Mouse (Mus musculus) kidney, postnatal 36 days (tissue): Measurements from ENCODE around the gene Msh5.
A peak's percentile ranks its signal among the peaks of the same experiment; 100 is the strongest.
"Not testable (repeated sequence)": the region's sequence is repeated elsewhere in the genome, so short reads cannot be mapped to it uniquely, and the experiment has no call there.

Source experiments
- DNase-seq, 2 experiments: peaks; one replicate each; pipeline ENCODE4 v3.0.0; 2021 to 2022; ENCODE audit warnings: mixed read lengths in 2 of 2

The Msh5 gene

DNA sequence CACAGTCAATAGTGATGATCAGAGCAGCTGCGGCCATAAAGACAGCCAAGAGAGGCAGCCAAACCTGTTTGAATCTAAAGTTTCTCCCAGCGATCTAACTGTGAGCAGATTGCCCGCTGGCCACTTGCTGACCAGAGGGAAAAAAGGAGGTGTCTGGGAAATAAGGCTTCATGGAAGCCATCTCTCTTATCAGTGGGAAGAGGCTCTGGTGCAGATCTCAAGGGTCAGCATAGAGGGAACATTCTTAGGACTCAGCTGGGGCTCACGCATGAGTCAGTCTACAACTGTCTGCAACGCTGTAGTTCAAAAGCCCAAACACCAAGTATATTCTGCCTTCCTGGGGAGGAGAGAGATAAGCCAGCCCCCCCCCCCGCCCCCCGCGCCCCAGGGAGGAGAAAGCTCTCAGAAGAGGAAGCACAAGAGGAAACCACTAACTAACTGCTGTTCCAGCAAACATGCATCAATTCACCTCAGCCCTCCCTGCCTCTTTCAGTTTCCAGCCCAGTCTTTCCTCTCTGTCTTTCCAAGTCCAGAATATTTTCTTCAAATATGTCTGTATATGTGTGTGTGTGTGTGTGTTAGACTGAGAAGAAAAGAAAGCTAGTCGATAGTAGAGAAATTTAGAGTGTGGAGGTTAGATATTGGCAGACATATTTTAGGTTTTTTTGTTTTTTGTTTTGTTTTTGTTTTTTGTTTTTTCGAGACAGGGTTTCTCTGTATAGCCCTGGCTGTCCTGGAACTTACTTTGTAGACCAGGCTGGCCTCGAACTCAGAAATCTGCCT lies 1.8 kb upstream of the Msh5 start:
- DNase-seq: peak; percentile 33 to 42

DNA sequence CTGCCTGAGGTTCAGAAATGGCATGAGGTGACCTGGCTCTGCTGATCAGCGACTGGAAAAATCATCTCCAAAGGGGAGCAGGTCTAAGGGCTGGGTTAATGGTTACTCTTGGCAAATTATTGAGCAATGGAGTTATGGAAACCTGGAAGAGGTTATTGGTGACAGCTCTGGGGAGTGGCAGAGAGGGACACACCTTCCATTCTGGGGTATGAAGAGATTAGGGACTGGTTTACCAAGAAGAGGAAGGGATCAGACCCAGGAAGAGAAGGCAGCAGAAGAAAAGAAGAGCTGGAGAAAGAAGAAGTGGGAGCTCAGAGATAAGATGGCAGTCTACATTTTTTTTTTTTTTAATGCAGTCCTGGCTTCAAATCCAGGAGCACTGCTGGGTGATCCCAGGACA lies 1.1 kb upstream of the Msh5 start:
- peak; percentile 67 to 89 for DNase-seq

DNA sequence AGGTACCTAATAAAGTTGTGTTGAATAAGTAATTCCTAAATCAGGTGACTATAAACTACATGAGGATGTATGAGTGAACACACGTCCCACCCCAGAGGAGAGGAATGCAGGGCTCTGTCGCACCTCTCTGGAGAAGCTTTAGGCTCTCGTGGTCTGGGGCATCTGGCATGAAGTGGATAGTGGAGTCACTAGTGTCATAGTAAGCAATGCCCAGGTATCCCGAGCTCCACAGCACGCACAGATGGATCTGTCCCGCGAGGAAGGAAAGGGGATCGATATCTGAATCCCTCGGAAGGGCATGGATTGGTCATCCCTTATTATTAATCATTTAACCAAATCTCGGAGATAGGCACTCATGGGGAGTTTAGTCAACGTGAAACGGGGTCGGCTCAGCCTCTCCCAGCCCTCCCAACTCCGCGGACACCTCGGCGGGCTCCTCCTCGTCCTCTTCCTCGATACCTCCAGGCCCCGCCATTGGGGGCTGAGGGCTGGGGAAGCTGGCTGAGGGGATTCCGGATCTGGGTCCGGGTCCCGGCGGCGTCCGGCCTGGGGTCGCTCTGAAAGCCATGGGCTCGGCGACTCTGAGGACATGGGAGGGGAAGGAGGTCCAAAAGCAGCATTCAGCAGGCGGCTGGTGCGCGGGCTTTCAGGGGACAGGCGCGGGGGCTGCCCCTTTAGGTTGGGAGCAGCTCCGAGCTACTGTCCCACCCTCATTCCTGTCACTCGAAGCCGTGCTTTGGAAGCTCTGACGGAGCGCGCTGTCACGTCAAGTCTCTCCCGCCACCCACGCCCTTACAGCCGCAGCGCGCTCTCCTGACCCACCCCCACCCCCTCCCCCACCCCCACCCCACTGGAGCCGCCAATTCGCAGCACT lies 501 bp downstream of the Msh5 start:
- DNase-seq: no peak

DNA sequence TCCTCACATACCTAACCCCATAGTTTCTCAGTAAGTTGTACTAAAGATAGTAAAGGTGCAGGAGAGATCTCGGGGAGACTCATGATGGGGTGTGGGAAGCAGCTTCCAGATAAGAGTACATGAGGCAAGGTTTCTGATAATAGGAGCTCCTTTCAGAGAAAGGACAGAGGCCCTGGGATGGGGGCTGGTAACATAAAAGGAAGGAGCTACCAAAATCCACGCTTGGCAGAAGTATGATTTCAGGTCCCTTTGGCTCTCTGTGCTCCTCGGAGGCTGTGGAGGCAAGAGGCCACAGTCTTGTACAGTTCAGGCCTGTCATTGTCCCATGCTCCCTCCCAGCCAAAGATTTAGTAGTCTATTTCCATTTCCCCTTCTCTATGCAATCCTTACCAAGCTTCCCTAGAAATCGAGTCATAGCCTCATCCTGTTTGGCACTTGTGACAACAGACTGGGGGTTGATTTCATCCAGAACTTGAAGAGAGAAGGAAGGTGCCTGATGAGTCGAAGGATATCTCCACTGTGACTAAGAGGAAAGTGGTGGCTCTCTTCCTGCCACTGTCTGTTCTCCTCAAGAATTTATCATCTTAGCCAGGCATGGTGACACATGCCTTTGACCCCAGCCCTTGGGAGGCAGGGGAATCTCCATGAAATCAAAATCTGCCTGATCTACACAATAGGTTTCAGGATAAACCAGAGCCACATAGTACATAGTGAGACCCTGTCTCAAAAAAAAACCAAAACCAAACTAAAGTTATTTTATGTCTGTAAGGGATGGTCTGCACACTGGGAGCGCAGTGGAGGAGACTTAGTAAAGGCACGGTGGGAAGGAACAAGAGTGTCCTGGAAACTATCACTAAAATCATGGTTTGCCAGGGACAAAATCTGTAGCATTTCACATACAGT lies 1.4 kb downstream of the Msh5 start:
- no peak for DNase-seq

DNA sequence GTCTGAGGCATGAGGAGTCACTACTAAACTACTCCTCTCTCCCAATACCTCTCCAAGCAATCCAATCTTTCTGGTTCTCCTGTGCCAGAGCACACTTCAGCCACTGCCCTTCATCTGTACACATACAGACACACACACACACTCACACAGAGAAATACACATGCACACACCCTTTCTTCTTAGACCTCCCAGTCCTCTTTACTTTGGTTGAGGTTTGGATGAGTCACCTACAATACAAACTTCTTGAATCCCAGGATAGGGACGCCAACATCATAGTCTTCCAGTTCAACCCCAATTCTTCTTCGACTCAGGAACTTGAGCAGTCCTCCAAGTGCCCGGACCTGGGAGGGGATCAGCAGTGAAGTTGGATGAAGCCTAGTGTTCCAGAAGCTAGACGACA lies 2.8 kb downstream of the Msh5 start:
- DNase-seq: no peak

DNA sequence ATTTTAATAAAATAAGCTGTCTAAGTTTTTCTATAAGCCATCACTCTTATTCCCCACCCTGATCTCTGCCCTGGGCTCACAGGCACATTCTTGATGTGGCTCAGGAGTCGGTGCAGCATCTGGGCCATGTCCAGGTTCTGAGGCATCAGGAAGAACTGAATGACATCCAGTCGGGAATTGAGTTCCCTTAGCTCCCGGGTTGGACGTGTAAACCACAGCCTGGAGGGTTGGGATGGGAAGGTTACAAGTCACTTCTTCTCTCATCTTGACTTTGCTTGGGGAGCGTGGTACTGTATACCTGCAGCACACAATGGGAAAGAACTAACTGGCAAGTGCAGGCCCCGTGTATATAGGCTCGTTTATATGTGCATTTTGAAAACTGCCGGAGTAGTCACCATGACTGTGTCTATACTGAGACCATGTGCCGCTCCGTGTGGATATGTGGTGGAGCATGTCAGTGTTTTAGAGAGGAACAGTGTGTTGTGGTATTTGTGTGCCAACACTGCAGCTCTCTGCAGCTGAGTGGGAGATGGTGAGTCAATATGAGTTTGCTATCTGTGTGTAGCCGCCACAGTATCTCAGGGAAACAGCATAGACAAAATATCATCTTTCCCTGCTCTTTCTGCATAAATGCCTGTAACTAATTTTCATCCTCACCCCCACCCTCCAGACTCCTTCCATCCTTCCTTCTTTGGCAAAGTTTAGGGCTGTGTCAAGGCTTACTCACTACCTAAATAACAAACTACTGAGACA lies 7.2 kb downstream of the Msh5 start:
- DNase-seq: no peak

DNA sequence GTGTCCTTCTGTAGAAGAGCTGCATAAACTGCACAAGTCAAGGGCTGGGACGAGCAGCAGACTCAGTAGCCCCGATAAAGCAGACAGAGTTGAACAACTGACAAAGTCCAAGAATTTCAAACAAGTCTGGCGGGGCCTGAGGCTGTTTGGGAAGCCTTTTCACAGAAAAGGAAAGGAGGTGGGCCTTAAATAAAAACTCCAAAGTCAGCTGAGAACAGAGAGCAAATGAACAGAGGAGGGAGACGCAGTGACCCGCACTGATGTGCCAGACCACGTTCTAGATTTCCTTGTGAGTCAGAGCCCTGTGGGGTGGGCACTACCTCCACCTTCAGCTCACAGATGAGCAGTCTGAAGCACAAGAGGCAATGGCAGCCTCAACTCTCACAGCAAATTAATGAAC lies 11.6 kb downstream of the Msh5 start:
- DNase-seq: no peak

DNA sequence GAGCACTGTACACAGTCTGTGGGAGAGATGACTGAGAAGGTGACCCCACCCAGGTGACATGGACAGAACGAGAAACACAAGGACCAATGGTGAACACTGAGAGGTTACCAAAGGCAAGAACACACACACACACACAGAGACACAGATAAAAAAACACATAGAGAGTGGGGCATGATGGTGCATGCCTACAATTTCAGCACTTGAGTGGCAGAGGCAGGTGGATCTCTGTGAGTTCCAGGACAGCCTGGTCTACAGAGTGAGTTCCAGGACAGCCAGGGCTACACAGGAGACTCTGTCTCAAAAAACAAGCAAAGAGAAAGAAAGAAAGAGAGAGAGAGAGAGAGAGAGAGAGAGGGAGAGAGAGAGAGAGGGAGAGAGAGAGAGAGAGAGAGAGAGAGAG lies 12.8 kb downstream of the Msh5 start:
- DNase-seq: not testable (repeated sequence)

DNA sequence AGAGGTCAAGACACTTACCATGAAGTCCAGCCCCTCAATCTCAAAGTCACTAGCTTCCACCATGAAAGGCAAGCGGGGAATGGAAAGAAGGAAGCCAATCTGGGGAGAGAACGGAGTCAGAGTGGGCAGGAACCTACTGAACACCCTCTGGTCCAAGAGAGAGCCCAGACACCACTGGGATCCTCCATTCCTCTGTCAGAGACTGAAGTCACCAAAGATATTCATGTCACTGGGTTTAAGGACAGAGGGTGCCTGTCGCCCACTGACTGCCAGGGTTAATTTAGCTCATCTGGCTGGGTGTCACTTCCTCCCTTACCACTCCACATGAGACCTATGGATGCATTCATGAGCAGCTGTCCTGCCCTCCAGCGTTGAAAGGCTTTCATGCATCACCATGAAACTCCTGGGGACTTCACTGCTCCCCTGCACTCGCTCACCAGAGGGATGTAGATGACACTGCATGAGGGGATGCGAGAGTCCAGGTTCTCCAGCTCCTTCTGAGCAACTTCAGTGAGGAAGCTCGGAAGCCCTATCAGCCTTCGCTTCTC lies 14.1 kb downstream of the Msh5 start:
- no peak for DNase-seq

DNA sequence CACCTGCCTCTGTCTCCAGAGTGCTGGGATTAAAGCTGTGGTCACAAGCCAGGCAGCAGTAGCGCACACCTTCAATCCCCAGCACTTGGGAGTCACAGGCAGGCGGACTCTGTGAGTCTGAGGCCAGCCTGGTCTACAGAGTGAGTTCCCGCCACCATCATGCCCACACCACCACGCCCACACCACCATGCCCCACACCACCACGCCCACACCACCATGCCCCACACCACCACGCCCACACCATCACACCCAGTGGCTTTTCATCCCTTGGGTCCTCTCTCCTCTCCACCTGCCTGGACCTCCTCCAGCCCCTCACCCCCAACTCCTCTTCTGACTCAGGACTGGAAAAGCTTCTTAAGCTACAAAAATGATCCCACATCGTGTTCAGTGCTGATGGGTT lies 14.7 kb downstream of the Msh5 start:
- DNase-seq: no peak

DNA sequence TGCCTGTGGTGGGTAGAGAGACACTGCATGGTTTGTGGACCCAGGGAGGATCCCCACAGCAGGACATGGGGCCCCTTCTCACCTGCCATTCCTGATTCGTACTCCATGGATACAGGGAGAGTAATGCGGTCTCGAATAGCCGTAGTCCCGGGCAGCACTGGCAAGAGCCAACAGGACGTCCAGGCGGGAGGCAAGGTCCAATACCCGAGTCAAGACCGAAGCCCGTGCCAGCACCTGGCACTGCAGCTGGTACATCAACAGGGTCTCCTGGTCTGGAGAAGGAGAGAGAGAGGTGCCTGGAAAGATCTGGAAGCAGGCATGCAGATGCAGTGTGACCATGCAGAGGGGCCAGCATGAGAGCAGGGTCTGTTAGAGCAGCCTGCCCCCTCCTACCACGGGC lies 15.3 kb downstream of the Msh5 start:
- DNase-seq: no peak

DNA sequence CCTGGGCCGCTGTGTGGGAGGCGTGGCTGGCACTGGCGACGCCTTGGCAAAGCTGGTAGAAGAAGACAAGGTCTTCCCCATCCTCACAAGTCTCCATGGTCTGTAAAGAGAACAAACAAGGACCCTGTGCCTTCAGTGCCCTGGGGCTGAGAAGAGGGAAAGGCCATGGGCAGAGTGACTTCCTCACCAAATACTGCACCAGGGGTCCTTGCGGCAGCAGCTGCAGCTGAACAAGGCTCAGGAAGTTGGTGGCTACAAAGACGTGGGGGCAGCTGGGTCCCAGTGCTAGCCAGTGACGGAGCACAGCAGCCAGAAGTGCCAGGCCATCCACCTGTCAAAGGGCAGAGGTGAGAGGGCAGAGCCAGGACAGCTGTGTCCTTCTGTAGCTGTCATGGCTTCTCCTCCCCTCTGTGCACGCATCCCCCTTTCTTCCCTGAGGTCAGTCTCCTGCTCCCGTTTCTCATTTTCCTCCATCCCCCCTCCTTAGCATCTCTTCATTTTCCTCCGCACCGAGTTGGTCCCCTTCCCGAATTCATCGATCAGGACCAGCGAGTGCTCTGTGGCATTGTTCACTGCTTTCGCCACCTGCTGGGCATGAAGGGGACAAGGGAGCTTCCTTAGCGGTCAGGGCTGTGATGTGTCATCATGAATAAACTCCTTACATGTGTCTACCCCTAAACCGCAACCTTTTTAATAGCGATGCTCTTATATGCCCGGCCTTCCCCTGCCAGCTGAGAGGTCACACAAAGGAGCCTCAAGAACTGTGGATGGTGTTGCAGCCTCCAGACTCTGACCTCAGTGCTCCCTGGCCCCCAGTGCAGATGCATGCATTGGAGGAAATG lies 16.6 kb downstream of the Msh5 start:
- DNase-seq: peak in 1 of 2 experiments; percentile 56

DNA sequence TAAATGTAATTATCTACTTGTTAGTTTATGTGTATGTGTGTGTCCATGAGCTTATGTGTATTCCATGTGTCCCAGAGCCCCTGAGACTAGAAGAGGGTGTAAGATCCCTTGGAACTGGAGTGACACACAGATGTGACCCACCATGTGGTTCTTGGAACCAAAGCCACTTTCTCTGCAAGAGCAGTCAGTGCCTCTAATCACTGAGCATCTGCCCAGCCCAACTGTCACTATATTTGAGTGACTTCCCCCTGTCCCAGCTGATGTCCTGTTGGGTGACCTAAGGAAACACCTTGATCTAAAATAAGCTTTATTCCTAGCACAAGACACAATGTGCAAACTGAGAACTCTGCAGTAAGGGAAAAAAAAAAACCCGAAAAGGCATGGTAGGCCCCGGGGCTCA lies 18.2 kb downstream of the Msh5 start:
- no peak for DNase-seq

DNA sequence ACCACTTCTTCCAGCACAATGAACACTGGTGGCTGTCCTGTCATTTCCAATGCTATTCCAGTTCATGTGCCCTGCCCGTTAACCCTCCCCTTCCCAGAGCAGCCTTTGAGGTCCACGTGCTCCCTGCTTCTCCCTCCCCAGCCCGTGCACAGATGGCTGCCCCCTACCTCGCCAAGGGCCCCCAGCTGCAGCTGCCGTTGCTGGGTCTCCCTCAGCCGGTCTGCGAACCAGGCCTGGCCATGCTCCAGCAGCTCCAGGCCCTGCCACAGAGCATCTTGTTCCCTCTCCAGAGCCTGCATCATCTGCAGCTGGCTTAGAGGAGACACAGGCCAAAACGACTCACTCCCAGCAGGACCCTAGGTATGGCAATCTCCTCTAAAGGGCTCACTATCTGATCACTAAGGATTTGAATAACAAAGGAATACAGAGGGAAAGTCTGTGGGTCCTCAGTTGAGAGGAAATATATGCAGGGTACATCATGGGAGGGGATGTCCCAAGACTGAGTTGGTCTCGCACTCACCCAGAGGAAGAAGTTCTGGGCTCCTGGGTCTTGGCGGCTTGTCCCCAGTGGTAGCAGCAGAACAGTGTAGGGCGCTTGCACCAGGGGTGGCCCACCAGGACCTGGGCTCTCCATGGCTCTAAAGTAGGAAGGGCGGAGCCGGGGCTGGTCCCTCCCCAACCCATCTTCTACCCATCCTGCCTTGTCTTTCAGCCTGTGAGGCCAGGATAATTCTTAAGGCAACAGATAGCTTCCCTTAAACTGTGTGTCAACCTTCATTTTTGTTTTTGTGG lies 19.1 kb downstream of the Msh5 start, which contains the start of gene Sapcd1:
Gene Sapcd1 (minus strand): TSS at position 740 of the 792 bp plus-strand sequence.
- no peak for DNase-seq

DNA sequence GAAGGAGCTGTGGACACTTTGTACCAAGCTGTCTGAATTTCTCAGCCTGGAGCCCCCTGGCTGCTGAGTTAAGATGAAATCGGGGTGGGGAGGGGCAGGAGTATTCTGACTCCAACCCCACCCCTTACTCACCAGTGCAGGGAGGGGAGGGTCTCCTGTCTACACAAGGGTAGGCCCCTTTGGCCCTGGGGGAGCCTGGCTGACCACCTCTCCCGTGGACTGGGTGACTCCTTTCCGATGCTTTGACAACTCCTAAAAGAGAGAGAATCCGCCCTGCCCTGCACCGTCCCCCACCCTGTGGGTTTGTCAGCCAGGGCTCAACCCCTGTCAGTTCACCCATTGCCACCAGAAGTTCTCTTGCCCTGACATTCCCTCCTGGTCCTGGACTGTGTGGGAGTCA lies 20.3 kb downstream of the Msh5 start:
- no peak for DNase-seq

DNA sequence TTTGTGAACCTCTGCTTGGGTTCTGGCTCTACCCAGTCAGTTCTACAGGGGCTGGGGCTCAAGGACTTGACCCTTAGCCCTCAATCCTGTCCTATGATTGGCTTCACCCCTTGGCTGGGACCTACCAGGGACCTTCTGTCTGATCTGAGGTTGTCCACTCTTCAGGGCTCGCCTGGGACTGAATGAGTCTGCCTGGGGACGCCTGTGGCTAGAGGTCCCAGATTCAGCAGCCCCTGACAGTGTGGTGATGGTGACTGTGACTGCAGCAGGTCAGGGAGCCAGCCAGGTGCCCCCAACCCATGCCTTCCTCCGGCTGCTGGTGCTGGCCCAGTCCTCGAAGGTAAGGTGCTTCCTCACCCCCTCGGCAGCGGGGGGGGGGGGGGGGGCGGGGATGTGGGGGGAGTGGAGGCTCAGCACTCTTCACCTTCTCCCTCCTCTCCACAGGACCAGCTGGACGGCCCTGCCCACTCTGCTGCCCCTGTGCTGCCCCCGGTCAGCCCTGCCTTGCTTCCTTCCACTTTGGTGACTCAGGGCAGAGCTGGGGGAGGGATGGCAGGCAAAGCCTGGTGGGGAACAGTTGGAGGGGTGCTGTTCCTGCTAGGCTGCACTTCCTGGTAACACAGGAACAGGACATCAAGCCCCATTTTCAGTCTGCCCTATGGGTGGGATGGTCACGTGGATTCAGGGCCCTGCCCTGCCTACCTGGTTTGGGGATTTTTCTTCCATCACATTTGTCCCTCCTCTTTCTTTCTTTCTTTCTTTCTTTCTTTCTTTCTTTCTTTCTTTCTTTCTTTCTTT lies 21.7 kb downstream of the Msh5 start:
- no peak for DNase-seq

DNA sequence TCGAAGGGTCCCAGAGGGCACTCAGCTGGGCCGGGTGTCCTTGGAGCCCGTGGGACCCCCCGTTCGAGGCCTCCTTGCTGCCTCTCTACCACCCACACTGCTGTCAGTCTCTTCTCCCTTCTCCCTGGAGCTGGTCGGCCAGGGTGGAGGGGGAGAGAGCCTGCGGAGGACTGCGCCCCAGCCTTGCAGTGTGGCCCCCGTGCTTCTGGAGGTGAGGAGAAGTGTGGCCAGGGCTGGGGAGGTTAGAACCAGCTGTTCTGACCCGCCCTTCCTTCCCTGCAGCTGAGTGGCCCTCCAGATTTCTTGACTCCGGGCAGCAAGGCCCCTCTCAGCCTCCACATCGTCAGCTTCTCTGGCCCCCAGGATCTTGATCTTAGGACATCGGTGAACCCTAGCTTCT lies 22.3 kb downstream of the Msh5 start:
- DNase-seq: no peak

DNA sequence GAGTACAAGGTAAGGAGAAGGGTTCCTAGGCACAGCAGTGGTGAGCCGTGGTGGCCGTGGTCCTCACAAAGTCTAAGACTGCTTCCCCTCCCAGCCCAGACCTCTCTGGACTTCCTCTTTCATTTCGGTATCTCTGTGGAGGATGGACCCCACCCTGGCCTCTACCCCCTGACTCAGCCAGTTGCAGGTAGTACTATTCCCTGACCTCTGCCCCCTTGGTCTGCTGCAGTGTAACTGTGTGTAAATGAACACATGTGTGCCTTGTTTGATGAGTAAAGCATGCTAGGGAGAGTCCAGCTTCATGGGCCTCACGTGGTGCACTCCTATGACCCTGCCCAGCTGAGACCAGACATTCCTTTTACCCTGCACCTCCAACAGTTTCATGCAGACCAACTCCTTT lies 22.8 kb downstream of the Msh5 start:
- no peak for DNase-seq

DNA sequence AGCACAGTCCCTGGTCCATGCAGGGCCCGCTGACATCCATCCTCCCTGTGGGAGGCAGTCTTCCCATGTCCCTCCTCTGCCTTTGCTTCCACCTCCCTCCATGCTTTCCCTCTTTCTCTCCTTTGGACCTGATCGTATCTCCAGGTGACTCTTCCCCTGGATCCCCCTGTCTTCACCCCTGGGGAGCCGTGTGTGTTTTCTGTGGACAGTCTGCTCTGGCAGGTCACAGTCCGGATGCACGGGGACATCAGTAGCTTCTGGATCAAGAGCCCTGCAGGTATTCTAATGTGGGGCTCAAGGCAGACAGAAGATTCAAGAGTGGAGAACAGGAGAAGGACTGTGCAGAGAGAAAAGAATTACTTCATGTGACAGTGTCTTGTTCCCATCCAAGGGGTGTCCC lies 23.3 kb downstream of the Msh5 start:
- DNase-seq: no peak
